17 mouse cellular contexts compared by ENCODE assay signal in the genomic region with DNA sequence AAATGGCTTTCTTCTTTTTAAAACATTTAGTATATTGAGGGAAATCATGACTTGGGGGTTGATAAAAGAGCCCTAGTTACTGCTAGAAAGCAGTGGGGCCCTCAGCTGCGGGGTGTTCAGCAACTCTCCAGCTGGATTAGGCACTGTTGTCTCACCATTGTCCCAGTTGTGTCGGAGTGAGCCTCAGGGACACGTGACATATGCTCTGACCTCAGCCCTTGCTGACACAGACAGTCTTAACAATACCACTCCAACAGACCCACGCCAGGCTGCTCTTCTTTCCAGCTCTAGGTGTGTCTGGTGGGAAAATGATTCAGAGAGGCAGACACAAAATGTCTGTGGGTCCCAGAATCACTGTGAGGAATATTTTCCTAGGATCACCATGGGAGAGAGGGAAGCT.
DNase-seq lines count a peak whose midpoint lies in the region; ATAC-seq and TF ChIP-seq lines count a peak whose summit lies in the region.
"Had no signal": no experiment of that assay in that cellular context is flagged by ENCODE, and none has a peak within 500 bp of the region (broad histone marks: within the 10 kb centered on the region; RNA-seq: fewer than 3 reads in every experiment).

No protein-coding gene starts in this region.

- peak overlapping the region; percentile 33; the same call in 1 of the 2 replicates for H3K27ac ChIP-seq in heart, postnatal 0 days (ENCODE audit: low read depth)
- no peak overlapping the region for H3K27ac ChIP-seq in heart, embryonic 11.5 days (ENCODE audit: low read depth, low read length)
- 0 out of 2 replicates have a peak overlapping the region, but pooled peaks have one; percentile 15 for H3K27ac ChIP-seq in brown adipose tissue, adult 24 weeks (replicated peaks; ENCODE audit: low read depth, low read length)
- H3K27ac ChIP-seq: embryonic facial prominence, embryonic 15.5 days; hindbrain, embryonic 12.5 days; liver, embryonic 13.5 days; neural tube, embryonic 15.5 days had no signal

- H3K4me3 ChIP-seq in heart, postnatal 0 days (ENCODE audit: low read depth, low read length) = no peak overlapping the region
- H3K4me3 ChIP-seq in heart, embryonic 11.5 days (ENCODE audit: low read depth, low read length) = no peak overlapping the region
- no peak overlapping the region for H3K4me3 ChIP-seq in brown adipose tissue, adult 24 weeks (ENCODE audit: insufficient read depth, low read depth, low read length)
- no peak overlapping the region for H3K4me3 ChIP-seq in myocyte
- H3K4me3 ChIP-seq: embryonic facial prominence, embryonic 15.5 days; hindbrain, embryonic 12.5 days; liver, embryonic 13.5 days; neural tube, embryonic 15.5 days had no signal

- H3K27me3 ChIP-seq in heart, postnatal 0 days (ENCODE audit: control insufficient read depth, insufficient read depth, low read length) = no peaks in the 10 kb centered on the region
- H3K27me3 ChIP-seq in heart, embryonic 11.5 days (ENCODE audit: control insufficient read depth, insufficient read depth, low read length) = no peaks in the 10 kb centered on the region
- no peaks in the 10 kb centered on the region for H3K27me3 ChIP-seq in myocyte (ENCODE audit: control insufficient read depth, insufficient read depth, insufficient read length)
- H3K27me3 ChIP-seq: embryonic facial prominence, embryonic 15.5 days; hindbrain, embryonic 12.5 days; liver, embryonic 13.5 days; neural tube, embryonic 15.5 days; Patski had no signal

- 25% methylated on average over 4 of the region's 4 CpGs for WGBS in heart, postnatal 0 days
- WGBS in heart, embryonic 11.5 days (ENCODE audit: insufficient replicate concordance) = 29% methylated on average over 4 of the region's 4 CpGs

- peaks cover 16% of the 10 kb centered on the region for H3K4me1 ChIP-seq in heart, postnatal 0 days (ENCODE audit: control insufficient read depth, insufficient read depth)
- peaks cover 8% of the 10 kb centered on the region; the same call in 1 of the 2 replicates for H3K4me1 ChIP-seq in heart, embryonic 11.5 days (ENCODE audit: control insufficient read depth, insufficient read depth, low read length)
- peaks cover 13% of the 10 kb centered on the region for H3K4me1 ChIP-seq in brown adipose tissue, adult 24 weeks (ENCODE audit: control insufficient read depth, insufficient read depth, insufficient read length, low read length)
- H3K4me1 ChIP-seq: embryonic facial prominence, embryonic 15.5 days; neural tube, embryonic 15.5 days had no signal

- peak; percentile 69; the same call in 1 of the 2 replicates for ATAC-seq in heart, postnatal 0 days (ENCODE audit: insufficient read depth, low read depth)
- no peak for ATAC-seq in heart, embryonic 11.5 days (replicated peaks; ENCODE audit: insufficient number of reproducible peaks, low FRiP score, low TSS enrichment)
- ATAC-seq: forebrain, embryonic 16.5 days; Patski had no signal

- no peak for TF ChIP-seq POLR2A in myocyte (IDR thresholded peaks at IDR 0.05; ENCODE audit: insufficient read length, low read depth)

- no peaks in the 10 kb centered on the region for H3K9me3 ChIP-seq in heart, postnatal 0 days (replicated peaks; ENCODE audit: control insufficient read depth, low read length)
- no peaks in the 10 kb centered on the region for H3K9me3 ChIP-seq in heart, embryonic 11.5 days (replicated peaks; ENCODE audit: control insufficient read depth, low read length)
- H3K9me3 ChIP-seq: embryonic facial prominence, embryonic 15.5 days; hindbrain, embryonic 12.5 days; liver, embryonic 13.5 days; neural tube, embryonic 15.5 days had no signal

- DNase-seq in heart, postnatal 0 days (ENCODE audit: low spot score) = no peak
- peak; percentile 33 for DNase-seq in lung, postnatal 36 days
- no peak for DNase-seq in lung, postnatal 14 days
- no peak for DNase-seq in frontal cortex, postnatal 25 days (ENCODE audit: low spot score in 2 of 2)
- DNase-seq: adrenal gland, adult 8-10 months; cerebellum, postnatal 14 days; gastrocnemius, postnatal 25 days; kidney, adult 18-20 months; liver, embryonic 13.5 days had no signal

- no peak for TF ChIP-seq CTCF in heart, postnatal 0 days (IDR thresholded peaks at IDR 0.05; ENCODE audit: low read depth)

- no peaks in the 10 kb centered on the region for H3K36me3 ChIP-seq in heart, postnatal 0 days (replicated peaks; ENCODE audit: control insufficient read depth, insufficient read depth, low read length)
- no peaks in the 10 kb centered on the region for H3K36me3 ChIP-seq in heart, embryonic 11.5 days (ENCODE audit: control insufficient read depth, insufficient read depth, low read length)
- no peaks in the 10 kb centered on the region for H3K36me3 ChIP-seq in myocyte (ENCODE audit: control insufficient read depth, insufficient read depth)
- H3K36me3 ChIP-seq: embryonic facial prominence, embryonic 15.5 days; hindbrain, embryonic 12.5 days; liver, embryonic 13.5 days; neural tube, embryonic 15.5 days had no signal

- H3K9ac ChIP-seq in heart, postnatal 0 days (replicated peaks; ENCODE audit: low read depth, low read length) = no peak overlapping the region
- H3K9ac ChIP-seq in heart, embryonic 11.5 days (ENCODE audit: low read depth, low read length) = no peak overlapping the region
- H3K9ac ChIP-seq: embryonic facial prominence, embryonic 15.5 days; hindbrain, embryonic 12.5 days; liver, embryonic 13.5 days; neural tube, embryonic 15.5 days had no signal

- H3K79me2 ChIP-seq in myocyte (ENCODE audit: control insufficient read depth, insufficient read depth) = no peaks in the 10 kb centered on the region

- H3K4me2 ChIP-seq in heart, postnatal 0 days (ENCODE audit: low read depth, low read length) = no peak overlapping the region
- no peak overlapping the region for H3K4me2 ChIP-seq in heart, embryonic 11.5 days
- no peak overlapping the region for H3K4me2 ChIP-seq in myocyte (ENCODE audit: low read depth)
- H3K4me2 ChIP-seq: embryonic facial prominence, embryonic 15.5 days; hindbrain, embryonic 12.5 days; liver, embryonic 13.5 days; neural tube, embryonic 15.5 days had no signal

- no peak overlapping the region for H3ac ChIP-seq in myocyte (ENCODE audit: control insufficient read depth, insufficient read length)

- no peak for TF ChIP-seq EP300 in heart, postnatal 0 days (IDR thresholded peaks at IDR 0.05; ENCODE audit: low read depth)

TF ChIP-seq in myocyte, 11 proteins besides CTCF, POLR2A, EP300 and RAD21:
- TF ChIP-seq USF1 (IDR thresholded peaks at IDR 0.05; ENCODE audit: low read depth) = peak; percentile 72
- no peak for TF ChIP-seq REST (IDR thresholded peaks at IDR 0.05; ENCODE audit: insufficient read depth, insufficient read length)
- TF ChIP-seq SRF (IDR thresholded peaks at IDR 0.05; ENCODE audit: control insufficient read depth, insufficient read length, low read depth) = no peak
- peak in 1 of 3 experiments; percentile 30 for TF ChIP-seq MYOG (IDR thresholded peaks at IDR 0.05; ENCODE audit: control insufficient read depth in 1 of 3, insufficient read depth in 1 of 3, insufficient read length in 2 of 3, low read depth in 2 of 3)
- no peak for TF ChIP-seq MAX (IDR thresholded peaks at IDR 0.05; ENCODE audit: low read depth)
- no peak for TF ChIP-seq TCF12 (IDR thresholded peaks at IDR 0.05; ENCODE audit: insufficient read depth, poor library complexity, severe bottlenecking)
